Mouse (Mus musculus): ENCODE data around the gene Atg4a-ps. TPM values are rescaled to one million over a fixed set of nuclear protein-coding genes. Genes with fewer than 3 reads are reported as not detected.

Atg4a-ps gene
- polyA plus RNA-seq, 1 experiment = 0.36 TPM

DNA sequence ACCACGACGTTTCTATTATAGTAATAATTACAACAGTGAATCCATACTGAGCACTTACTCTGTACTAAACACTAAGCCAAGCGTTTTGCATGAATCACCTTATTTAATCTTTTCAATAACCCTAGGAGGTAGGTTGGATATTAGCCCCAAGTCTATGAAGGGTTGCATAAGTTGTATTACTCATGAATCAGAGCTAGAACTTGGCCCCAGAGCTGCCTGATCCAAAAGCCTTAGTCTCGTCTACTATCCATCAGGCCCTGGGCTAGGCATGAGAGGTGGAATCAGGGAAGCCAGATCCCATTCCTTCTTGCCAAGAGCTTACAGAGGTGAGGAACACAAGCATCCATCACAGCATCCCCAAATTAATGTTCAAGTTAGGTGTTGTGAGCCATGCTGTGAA, 30.2 kb downstream of the Atg4a-ps start:
- Histone ChIP-seq H3K4me1 (ENCODE audit: control insufficient read depth, insufficient read depth, low read length) (0 out of 2 replicates have a peak, but pooled peaks cover 4% of the 10 kb centered on the region), H3K27ac (ENCODE audit: insufficient read depth, low read depth, low read length) (no peak overlapping the region), H3K4me3 (ENCODE audit: insufficient read depth, low read length) (no peak overlapping the region)
- TF ChIP-seq POLR2A (IDR thresholded peaks at IDR 0.05; ENCODE audit: borderline replicate concordance, low read depth, low read length) (no peak), CTCF (IDR thresholded peaks at IDR 0.05; ENCODE audit: low read depth, low read length) (no peak)

GRCm38 (mm10) chr3:103612636-103613355, 33.1 kb downstream of the Atg4a-ps start:
- Histone ChIP-seq H3K4me3 (ENCODE audit: insufficient read depth, low read length) (no peak overlapping the region), H3K27ac (ENCODE audit: insufficient read depth, low read depth, low read length) (no peak overlapping the region), H3K4me1 (ENCODE audit: control insufficient read depth, insufficient read depth, low read length) (0 out of 2 replicates have a peak, but pooled peaks cover 4% of the 10 kb centered on the region)
- TF ChIP-seq CTCF (IDR thresholded peaks at IDR 0.05; ENCODE audit: low read depth, low read length) (no peak), POLR2A (IDR thresholded peaks at IDR 0.05; ENCODE audit: borderline replicate concordance, low read depth, low read length) (no peak)

GRCm38 (mm10) chr3:103610231-103610630, 35.6 kb downstream of the Atg4a-ps start:
- H3K4me3 ChIP-seq (ENCODE audit: insufficient read depth, low read length) = no peak overlapping the region
- peaks cover 13% of the 10 kb centered on the region; the same call in 1 of the 2 replicates for H3K4me1 ChIP-seq (ENCODE audit: control insufficient read depth, insufficient read depth, low read length)
- no peak for TF ChIP-seq POLR2A (IDR thresholded peaks at IDR 0.05; ENCODE audit: borderline replicate concordance, low read depth, low read length)
- no peak overlapping the region for H3K27ac ChIP-seq (ENCODE audit: insufficient read depth, low read depth, low read length)

DNA sequence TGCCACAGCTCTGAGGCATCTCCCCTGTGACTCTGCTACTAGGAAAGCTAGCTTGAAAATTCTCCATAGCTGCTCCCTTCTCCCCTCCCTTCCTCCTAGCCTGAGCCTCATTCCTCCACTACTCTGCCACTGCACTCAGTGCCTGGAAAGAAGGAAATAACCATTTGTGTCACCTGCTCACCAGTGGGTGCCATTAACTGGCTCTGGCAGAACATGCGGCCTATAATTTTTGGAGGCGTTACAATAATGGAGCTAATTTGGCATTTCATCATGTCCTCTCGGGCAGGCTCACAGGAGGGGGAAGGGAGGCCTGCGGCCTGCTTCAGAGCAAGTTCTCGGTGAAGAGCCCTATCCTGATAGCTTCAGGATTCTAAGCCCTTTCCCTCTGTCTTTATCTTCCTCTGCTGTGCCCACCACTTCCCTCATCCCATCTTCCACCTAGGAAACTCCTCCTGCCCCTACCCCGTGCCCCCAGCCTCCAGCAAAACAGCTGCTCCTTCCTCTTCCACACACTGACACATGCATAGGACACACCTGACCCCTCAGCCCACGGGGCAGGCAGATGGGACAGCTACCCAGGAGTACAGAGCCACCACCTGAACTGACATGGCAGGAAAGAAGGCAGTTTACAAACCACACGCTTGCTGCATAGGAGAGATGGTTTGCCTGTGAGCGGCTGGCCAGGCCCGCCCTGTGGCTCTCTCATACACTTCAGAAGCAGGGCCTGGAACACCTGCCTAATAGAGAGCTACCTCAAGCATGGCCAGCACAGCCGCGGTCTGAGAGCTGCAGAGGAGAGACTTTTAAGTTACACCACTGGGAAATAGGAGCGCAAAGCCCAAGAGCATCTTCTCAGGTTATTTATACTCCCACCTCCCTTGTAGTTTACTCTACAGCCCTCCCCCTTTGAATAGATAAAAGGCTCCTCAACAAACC, 38.9 kb downstream of the Atg4a-ps start:
- H3K4me1 ChIP-seq (ENCODE audit: control insufficient read depth, insufficient read depth, low read length) = peaks cover 12% of the 10 kb centered on the region; the same call in 1 of the 2 replicates
- no peak overlapping the region for H3K4me3 ChIP-seq (ENCODE audit: insufficient read depth, low read length)
- no peak overlapping the region for H3K27ac ChIP-seq (ENCODE audit: insufficient read depth, low read depth, low read length)
- TF ChIP-seq POLR2A (IDR thresholded peaks at IDR 0.05; ENCODE audit: borderline replicate concordance, low read depth, low read length) (no peak), CTCF (IDR thresholded peaks at IDR 0.05; ENCODE audit: low read depth, low read length) (no peak)

DNA sequence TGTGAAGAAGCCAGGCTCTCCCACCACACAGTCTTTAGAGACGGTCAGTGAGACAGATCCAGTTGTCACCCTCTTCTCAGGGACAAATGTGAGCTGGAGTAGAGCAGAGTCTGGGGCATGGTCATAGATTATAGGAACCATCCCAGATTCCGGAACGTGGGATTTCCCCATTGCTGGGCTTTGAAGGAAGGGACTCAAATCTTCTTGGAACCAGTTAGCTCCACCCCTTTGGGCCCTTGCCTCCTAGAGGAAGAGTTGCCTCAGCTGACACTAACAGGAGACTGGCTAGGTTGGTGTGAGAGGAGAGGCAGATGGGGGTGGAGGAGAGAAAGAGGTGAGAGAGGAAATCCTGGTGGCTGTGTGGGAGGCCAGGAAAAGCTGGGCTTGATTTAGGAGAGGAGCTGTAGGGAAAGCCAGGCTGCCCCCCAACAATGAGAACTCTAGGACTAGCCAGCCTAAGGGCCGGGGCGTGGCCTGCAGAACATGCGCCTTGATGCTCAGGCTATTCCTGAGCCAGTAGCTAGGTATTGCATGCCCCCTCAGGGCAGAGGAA, 39.7 kb downstream of the Atg4a-ps start:
- TF ChIP-seq CTCF (IDR thresholded peaks at IDR 0.05; ENCODE audit: low read depth, low read length) (no peak), POLR2A (IDR thresholded peaks at IDR 0.05; ENCODE audit: borderline replicate concordance, low read depth, low read length) (no peak)
- Histone ChIP-seq H3K4me1 (ENCODE audit: control insufficient read depth, insufficient read depth, low read length) (peaks cover 18% of the 10 kb centered on the region), H3K4me3 (ENCODE audit: insufficient read depth, low read length) (no peak overlapping the region), H3K27ac (ENCODE audit: insufficient read depth, low read depth, low read length) (no peak overlapping the region)

- Histone ChIP-seq H3K4me3 (ENCODE audit: insufficient read depth, low read length) (no peak overlapping the region), H3K4me1 (ENCODE audit: control insufficient read depth, insufficient read depth, low read length) (peaks cover 28% of the 10 kb centered on the region), H3K27ac (ENCODE audit: insufficient read depth, low read depth, low read length) (no peak overlapping the region)
- TF ChIP-seq POLR2A (IDR thresholded peaks at IDR 0.05; ENCODE audit: borderline replicate concordance, low read depth, low read length) (no peak), CTCF (IDR thresholded peaks at IDR 0.05; ENCODE audit: low read depth, low read length) (no peak)
Measured at GRCm38 (mm10) chr3:103601561-103601960, 44.3 kb downstream of the Atg4a-ps start.

DNA sequence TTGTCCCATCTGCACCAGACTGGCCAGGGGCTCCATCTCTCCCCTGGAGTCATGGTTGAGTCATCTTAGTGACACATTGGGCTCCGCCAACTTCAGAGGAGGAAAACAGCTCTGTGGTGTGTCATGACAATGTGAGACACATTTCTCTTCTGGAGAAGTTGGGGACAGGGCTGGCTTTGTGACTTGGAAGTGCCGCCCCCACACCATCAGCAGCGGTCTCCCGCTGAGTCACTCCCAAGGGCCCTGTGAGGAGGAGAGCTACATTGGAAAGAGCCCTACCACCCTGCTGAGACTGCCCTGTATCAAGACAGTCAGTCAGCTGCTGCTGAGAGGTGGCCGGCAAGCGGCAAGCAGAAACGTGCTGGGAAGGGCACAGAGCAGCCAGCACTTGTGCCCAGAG, 44.9 kb downstream of the Atg4a-ps start:
- no peak for TF ChIP-seq CTCF (IDR thresholded peaks at IDR 0.05; ENCODE audit: low read depth, low read length)
- TF ChIP-seq POLR2A (IDR thresholded peaks at IDR 0.05; ENCODE audit: borderline replicate concordance, low read depth, low read length) = no peak
- H3K4me3 ChIP-seq (ENCODE audit: insufficient read depth, low read length) = no peak overlapping the region
- H3K4me1 ChIP-seq (ENCODE audit: control insufficient read depth, insufficient read depth, low read length) = peaks cover 26% of the 10 kb centered on the region
- H3K27ac ChIP-seq (ENCODE audit: insufficient read depth, low read depth, low read length) = no peak overlapping the region

DNA sequence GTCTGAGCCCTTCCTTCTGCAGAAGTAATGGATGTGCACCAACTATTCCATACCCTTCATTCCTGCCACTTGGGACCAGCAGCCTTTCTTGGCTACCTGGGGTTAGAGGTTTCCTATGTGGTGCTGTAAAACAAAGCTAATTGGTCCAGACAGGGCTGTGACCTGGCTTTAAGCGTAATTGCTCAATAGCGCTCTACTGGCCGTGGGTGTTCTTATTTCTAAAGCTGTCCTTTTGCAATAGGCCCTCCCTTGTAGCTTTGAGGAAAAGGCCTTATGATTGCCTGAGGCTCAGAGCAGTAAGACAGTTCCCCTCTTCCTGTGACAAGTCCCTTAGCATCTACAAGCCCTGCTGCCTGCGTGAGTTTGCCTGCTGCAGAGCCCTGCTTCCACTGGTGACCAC, 48.3 kb downstream of the Atg4a-ps start:
- Histone ChIP-seq H3K4me1 (ENCODE audit: control insufficient read depth, insufficient read depth, low read length) (peaks cover 18% of the 10 kb centered on the region), H3K4me3 (ENCODE audit: insufficient read depth, low read length) (no peak overlapping the region), H3K27ac (ENCODE audit: insufficient read depth, low read depth, low read length) (no peak overlapping the region)
- no peak for TF ChIP-seq POLR2A (IDR thresholded peaks at IDR 0.05; ENCODE audit: borderline replicate concordance, low read depth, low read length)
- no peak for TF ChIP-seq CTCF (IDR thresholded peaks at IDR 0.05; ENCODE audit: low read depth, low read length)

GRCm38 (mm10) chr3:103595271-103595810, 50.5 kb downstream of the Atg4a-ps start:
- no peak for TF ChIP-seq POLR2A (IDR thresholded peaks at IDR 0.05; ENCODE audit: borderline replicate concordance, low read depth, low read length)
- no peak for TF ChIP-seq CTCF (IDR thresholded peaks at IDR 0.05; ENCODE audit: low read depth, low read length)
- H3K27ac ChIP-seq (ENCODE audit: insufficient read depth, low read depth, low read length) = no peak overlapping the region
- H3K4me1 ChIP-seq (ENCODE audit: control insufficient read depth, insufficient read depth, low read length) = peaks cover 4% of the 10 kb centered on the region; the same call in 1 of the 2 replicates
- H3K4me3 ChIP-seq (ENCODE audit: insufficient read depth, low read length) = no peak overlapping the region

Other genes with a start within 250 kb of the Atg4a-ps start
- not detected in 2 replicates for gene Syt6, start 70.8 kb downstream of the Atg4a-ps start, polyA plus RNA-seq (2012; ENCODE audit: insufficient read depth, insufficient read length, missing spikeins)
- 7.6 and 8.3 TPM in 2 replicates for gene Olfml3, start 91.9 kb upstream of the Atg4a-ps start, polyA plus RNA-seq (2012; ENCODE audit: insufficient read depth, insufficient read length, missing spikeins)
- gene Gm10964, start 93.3 kb upstream of the Atg4a-ps start, polyA plus RNA-seq (2012; ENCODE audit: insufficient read depth, insufficient read length, missing spikeins) = not detected in 2 replicates
- gene Hipk1, start 145.5 kb upstream of the Atg4a-ps start, polyA plus RNA-seq (2012; ENCODE audit: insufficient read depth, insufficient read length, missing spikeins) = 63.3 and 82.6 TPM in 2 replicates
- gene Dclre1b, start 163.4 kb upstream of the Atg4a-ps start, polyA plus RNA-seq (2012; ENCODE audit: insufficient read depth, insufficient read length, missing spikeins) = 17.5 and 19.1 TPM in 2 replicates
- 8.4 and 11.7 TPM in 2 replicates for gene Ap4b1, start 163.5 kb upstream of the Atg4a-ps start, polyA plus RNA-seq (2012; ENCODE audit: insufficient read depth, insufficient read length, missing spikeins)
- not detected in 2 replicates for gene Gm43064, start 163.5 kb upstream of the Atg4a-ps start, polyA plus RNA-seq (2012; ENCODE audit: insufficient read depth, insufficient read length, missing spikeins)
- gene Bcl2l15, start 186.5 kb upstream of the Atg4a-ps start, polyA plus RNA-seq (2012; ENCODE audit: insufficient read depth, insufficient read length, missing spikeins) = not detected in 2 replicates
- gene Ptpn22, start 213.7 kb upstream of the Atg4a-ps start, polyA plus RNA-seq (2012; ENCODE audit: insufficient read depth, insufficient read length, missing spikeins) = 76.0 and 78.0 TPM in 2 replicates

All from bone marrow macrophage, adult 2 months (primary cell).